Mouse (Mus musculus) kidney, embryonic 16.5 days (tissue): ENCODE data around the gene Dhfr. TPM values are rescaled to one million over a fixed set of nuclear protein-coding genes. Genes with fewer than 3 reads are reported as not detected.

Experiments
- ATAC-seq: fragments of 200-750 bp; cut with Nextera tagmentation; 2 replicates; pipeline ENCODE4 v1.8.0; 2017; ENCODE audit warnings: moderate TSS enrichment; ENCODE audit not compliant: low FRiP score, low TSS enrichment
- H3K27ac ChIP-seq: fragments of 300-500 bp; sonication (generic); 2 replicates; pipeline ENCODE4 v1.5.1; 2014; ENCODE audit warnings: low read length
- H3K27me3 ChIP-seq: fragments of 300-500 bp; sonication (generic); 2 replicates; pipeline ENCODE4 v1.6.1; 2014; ENCODE audit warnings: low read length, control low read depth, mixed read lengths; ENCODE audit not compliant: insufficient read depth
- H3K36me3 ChIP-seq: fragments of 300-500 bp; sonication (generic); 2 replicates; pipeline ENCODE4 v1.6.1; 2014; ENCODE audit warnings: low read length, control low read depth, mixed read lengths; ENCODE audit not compliant: insufficient read depth
- H3K4me1 ChIP-seq: fragments of 300-500 bp; sonication (generic); 2 replicates; pipeline ENCODE4 v1.6.1; 2014; ENCODE audit warnings: low read length, control low read depth, mixed read lengths; ENCODE audit not compliant: insufficient read depth
- H3K4me2 ChIP-seq: fragments of 300-500 bp; sonication (generic); replicated peaks from 2 replicates; pipeline ENCODE4 v1.6.1; 2014; ENCODE audit warnings: low read depth, low read length
- H3K4me3 ChIP-seq: fragments of 300-500 bp; sonication (generic); 2 replicates; pipeline ENCODE4 v1.5.1; 2014; ENCODE audit warnings: mild to moderate bottlenecking, low read length
- H3K9ac ChIP-seq: fragments of 300-500 bp; sonication (generic); replicated peaks from 2 replicates; pipeline ENCODE4 v1.6.1; 2014; ENCODE audit warnings: low read length
- H3K9me3 ChIP-seq: fragments of 300-500 bp; sonication (generic); 2 replicates; pipeline ENCODE4 v1.6.1; 2016; ENCODE audit warnings: low read length, control low read depth
- WGBS: fragments of 180-500 bp; shearing (Covaris S2); extraction: QIAGEN DNeasy Blood & Tissue Kit; methylation state at CpG from one replicate; pipeline ENCODE4 v1.1.7; 2014; 5-methylcytosine and 5-hydroxymethylcytosine counted together
- polyA plus RNA-seq: library from polyadenylated mRNA; unstranded; fragments of >200 nt; fragmentation: Nextera tagmentation; extraction: Ambion mirVana; gene quantifications from 2 replicates; pipeline ENCODE4 v1.2.1, GENCODE M21; 2015

The Dhfr gene
- polyA plus RNA-seq, result 21.0 and 21.7 TPM in 2 replicates

DNA sequence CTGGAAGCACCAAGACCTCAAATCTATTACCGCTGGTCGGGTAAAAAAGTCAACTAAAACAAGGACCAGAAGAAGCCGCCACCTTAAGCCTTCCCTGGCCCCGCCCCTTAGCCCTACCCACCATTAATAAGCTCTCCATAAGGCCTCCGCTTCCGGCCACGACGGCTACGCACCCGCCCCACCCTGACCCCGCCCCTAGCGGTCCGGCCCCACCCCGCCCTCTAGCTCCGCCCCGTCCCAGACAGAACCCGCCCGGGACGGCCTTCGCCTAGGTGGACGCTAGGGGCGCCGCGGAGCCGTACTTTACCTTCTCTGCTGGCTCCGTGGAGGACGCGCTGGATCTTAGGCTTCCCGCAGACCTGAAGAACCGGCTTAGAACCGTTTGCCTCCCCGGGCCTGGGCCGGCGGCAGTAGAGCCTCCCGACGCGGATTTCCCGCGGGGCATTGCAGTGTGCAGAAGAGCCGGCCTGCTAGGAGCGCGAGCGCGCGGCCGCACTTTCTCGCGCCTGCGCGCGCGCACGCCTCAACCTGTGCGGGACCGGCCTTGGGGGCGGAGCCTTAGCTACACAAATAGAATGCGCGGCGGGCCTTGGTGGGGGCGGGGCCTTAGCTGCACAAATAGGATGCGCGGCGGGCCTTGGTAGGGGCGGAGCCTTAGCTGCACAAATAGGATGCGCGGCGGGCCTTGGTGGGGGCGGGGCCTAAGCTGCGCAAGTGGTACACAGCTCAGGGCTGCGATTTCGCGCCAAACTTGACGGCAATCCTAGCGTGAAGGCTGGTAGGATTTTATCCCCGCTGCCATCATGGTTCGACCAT, at the start of gene Dhfr, which contains the start of gene Msh3:
Gene Dhfr (plus strand): TSS at position 271 of the 816 bp plus-strand sequence.
Gene Msh3 (minus strand): TSS at position 548 of the 816 bp plus-strand sequence.
- Histone ChIP-seq H3K4me3 (peak within 1 kb of the TSS; percentile 80), H3K4me2 (peak within 1 kb of the TSS; percentile 90), H3K9me3 (no peaks in the 10 kb centered on the region), H3K27me3 (no peaks in the 10 kb centered on the region), H3K4me1 (peaks cover 26% of the 10 kb centered on the region; the same call in 1 of the 2 replicates), H3K27ac (peak within 1 kb of the TSS; percentile 93), H3K9ac (peak within 1 kb of the TSS; percentile 87), H3K36me3 (peaks cover 19% of the 10 kb centered on the region)
- under 1% methylated on average over 76 of the region's 76 CpGs for WGBS
- ATAC-seq, result peak; percentile 98

DNA sequence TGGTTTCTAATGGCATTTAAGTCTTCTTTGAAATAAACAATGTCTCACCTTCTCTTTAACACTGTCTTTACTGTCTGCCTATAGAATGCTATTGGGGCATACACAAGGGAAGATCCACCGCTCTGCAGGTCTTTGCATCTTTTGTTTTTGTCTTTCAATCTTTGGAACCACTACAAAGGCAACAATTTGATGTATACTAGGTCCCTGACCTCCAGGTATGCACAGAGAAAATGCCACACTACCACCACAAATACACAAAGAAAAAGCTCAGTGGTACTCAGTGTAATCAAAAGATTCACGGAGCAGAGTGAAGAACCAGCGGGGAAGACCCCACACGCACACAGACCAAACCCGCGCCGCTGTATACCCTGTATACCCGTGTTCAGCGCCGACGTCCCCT, 48.8 kb upstream of the Dhfr start, which contains the start of gene Gm20379:
Gene Gm20379 (plus strand): TSS at position 301 of the 400 bp plus-strand sequence.
- H3K27me3 ChIP-seq, result no peaks in the 10 kb centered on the region
- no peak within 1 kb of the TSS for H3K4me2 ChIP-seq
- H3K27ac ChIP-seq, result no peak within 1 kb of the TSS
- H3K9me3 ChIP-seq, result 0 out of 2 replicates have a peak, but pooled peaks cover 3% of the 10 kb centered on the region
- no peak within 1 kb of the TSS for H3K4me3 ChIP-seq
- H3K4me1 ChIP-seq, result peaks cover 5% of the 10 kb centered on the region
- 96% methylated on average over 11 of the region's 11 CpGs for WGBS
- peaks cover 31% of the 10 kb centered on the region for H3K36me3 ChIP-seq
- H3K9ac ChIP-seq, result no peak within 1 kb of the TSS
- no peak for ATAC-seq

DNA sequence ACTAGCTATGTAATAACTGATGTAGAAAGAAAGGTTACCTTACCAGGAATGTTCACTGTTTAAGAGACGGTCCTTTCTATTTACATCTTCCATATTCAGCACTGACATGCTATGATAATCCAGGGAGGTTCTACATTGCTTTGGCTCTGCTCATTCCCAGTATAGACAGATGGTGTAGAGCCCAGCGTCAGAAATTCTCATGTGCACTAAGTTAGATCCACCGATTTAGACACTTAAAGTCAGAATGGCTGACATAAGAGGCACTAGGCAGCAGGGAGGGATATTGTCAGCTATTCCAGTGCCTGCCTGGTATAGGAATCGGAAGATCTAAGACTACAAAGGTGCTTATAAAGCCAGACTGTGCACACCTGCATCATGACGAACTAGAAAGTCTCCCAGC, 39.9 kb upstream of the Dhfr start:
- Histone ChIP-seq H3K36me3 (peaks cover 13% of the 10 kb centered on the region; the same call in 1 of the 2 replicates), H3K27ac (no peak overlapping the region), H3K4me1 (no peaks in the 10 kb centered on the region), H3K9me3 (no peaks in the 10 kb centered on the region), H3K9ac (no peak overlapping the region), H3K4me2 (no peak overlapping the region), H3K27me3 (no peaks in the 10 kb centered on the region), H3K4me3 (no peak overlapping the region)
- ATAC-seq, result no peak
- 89% methylated on average over 5 of the region's 5 CpGs for WGBS

DNA sequence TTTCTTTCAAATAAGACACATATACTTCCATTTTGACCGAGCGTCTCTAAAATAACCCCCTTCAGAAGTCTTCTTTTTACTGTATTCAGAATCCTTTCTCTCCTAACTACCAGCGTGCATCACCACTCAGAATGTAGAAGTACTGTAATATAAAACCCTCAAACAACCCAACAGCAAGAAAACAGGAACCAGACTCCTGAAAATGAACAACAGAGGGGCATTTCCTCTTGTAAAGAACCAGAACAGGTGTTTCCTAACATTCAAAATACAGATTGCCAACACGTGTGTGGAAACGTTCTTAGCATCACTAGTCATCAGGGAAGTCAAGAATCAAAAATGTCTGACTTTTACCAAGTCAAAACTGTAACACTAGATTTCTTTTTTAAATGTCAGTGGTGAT, 33.8 kb upstream of the Dhfr start:
- H3K9me3 ChIP-seq, result no peaks in the 10 kb centered on the region
- no peaks in the 10 kb centered on the region for H3K27me3 ChIP-seq
- ATAC-seq, result no peak
- H3K4me3 ChIP-seq, result no peak overlapping the region
- H3K9ac ChIP-seq, result no peak overlapping the region
- WGBS, result 84% methylated on average over 5 of the region's 5 CpGs
- H3K36me3 ChIP-seq, result peaks cover 16% of the 10 kb centered on the region; the same call in 1 of the 2 replicates
- no peak overlapping the region for H3K27ac ChIP-seq
- H3K4me1 ChIP-seq, result no peaks in the 10 kb centered on the region
- H3K4me2 ChIP-seq, result no peak overlapping the region

DNA sequence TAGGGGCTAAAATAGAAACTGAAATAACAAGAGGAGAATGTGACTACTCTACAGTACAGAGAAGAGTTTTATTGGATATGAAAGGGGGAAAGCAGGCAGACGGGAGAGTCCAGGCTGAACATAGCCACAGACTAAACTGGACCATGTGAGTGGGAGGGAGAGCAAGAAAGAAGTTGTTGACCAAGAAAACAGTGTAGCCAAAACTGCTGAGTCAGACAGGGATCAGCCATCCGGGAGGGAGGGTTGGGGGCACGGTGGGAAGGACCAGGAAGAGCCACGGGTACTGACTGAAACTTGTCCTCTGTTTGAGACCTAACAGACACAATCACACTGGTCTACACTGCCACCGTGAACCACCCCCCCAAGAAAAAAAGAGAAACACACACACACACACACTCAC, 28.5 kb upstream of the Dhfr start:
- peak; percentile 49; the same call in 1 of the 2 replicates for ATAC-seq
- Histone ChIP-seq H3K36me3 (peaks cover 11% of the 10 kb centered on the region; the same call in 1 of the 2 replicates), H3K9me3 (no peaks in the 10 kb centered on the region), H3K4me3 (no peak overlapping the region), H3K4me2 (no peak overlapping the region), H3K27ac (no peak overlapping the region), H3K4me1 (no peaks in the 10 kb centered on the region), H3K9ac (no peak overlapping the region), H3K27me3 (no peaks in the 10 kb centered on the region)
- 57% methylated on average over 5 of the region's 5 CpGs for WGBS

DNA sequence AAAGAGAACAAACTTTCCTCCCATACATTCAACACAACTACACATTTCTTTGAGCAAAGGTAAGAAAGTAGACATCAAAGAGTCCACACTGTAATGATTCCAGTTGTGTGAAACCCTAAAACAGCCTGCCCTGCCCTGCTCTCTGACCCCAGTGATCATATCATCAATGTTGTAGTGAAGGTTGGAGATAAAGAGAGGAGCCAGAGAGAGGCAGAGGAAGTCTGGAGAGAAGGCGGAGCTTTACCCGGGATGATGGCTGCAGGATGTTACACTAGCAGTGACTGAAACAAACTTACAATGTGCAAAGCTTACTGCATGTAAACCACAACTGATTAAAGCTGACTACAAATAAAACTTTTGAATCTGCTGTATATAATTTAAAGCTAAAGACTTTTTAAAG, 26.5 kb upstream of the Dhfr start:
- Histone ChIP-seq H3K27ac (no peak overlapping the region), H3K4me1 (no peaks in the 10 kb centered on the region), H3K27me3 (no peaks in the 10 kb centered on the region), H3K9ac (no peak overlapping the region), H3K4me3 (no peak overlapping the region), H3K36me3 (0 out of 2 replicates have a peak, but pooled peaks cover 8% of the 10 kb centered on the region), H3K9me3 (no peaks in the 10 kb centered on the region), H3K4me2 (no peak overlapping the region)
- no peak for ATAC-seq
- WGBS, result 81% methylated on average over 2 of the region's 2 CpGs

- WGBS, result 92% methylated on average over 3 of the region's 3 CpGs
- Histone ChIP-seq H3K36me3 (0 out of 2 replicates have a peak, but pooled peaks cover 4% of the 10 kb centered on the region), H3K4me3 (no peak overlapping the region), H3K27me3 (no peaks in the 10 kb centered on the region), H3K9ac (no peak overlapping the region), H3K27ac (no peak overlapping the region), H3K9me3 (no peaks in the 10 kb centered on the region), H3K4me1 (no peaks in the 10 kb centered on the region), H3K4me2 (no peak overlapping the region)
- no peak for ATAC-seq
These were observed 23.9 kb upstream of the Dhfr start for GRCm38 (mm10) chr13:92330621-92331020.

GRCm38 (mm10) chr13:92332103-92332879, 22.2 kb upstream of the Dhfr start:
- Histone ChIP-seq H3K27ac (no peak overlapping the region), H3K4me3 (no peak overlapping the region), H3K9me3 (no peaks in the 10 kb centered on the region), H3K36me3 (0 out of 2 replicates have a peak, but pooled peaks cover 6% of the 10 kb centered on the region), H3K4me2 (no peak overlapping the region), H3K9ac (no peak overlapping the region), H3K27me3 (no peaks in the 10 kb centered on the region), H3K4me1 (no peaks in the 10 kb centered on the region)
- 80% methylated on average over 15 of the region's 15 CpGs for WGBS
- no peak for ATAC-seq

GRCm38 (mm10) chr13:92336857-92337256, 17.7 kb upstream of the Dhfr start:
- Histone ChIP-seq H3K36me3 (peaks cover 20% of the 10 kb centered on the region), H3K4me2 (no peak overlapping the region), H3K4me3 (no peak overlapping the region), H3K9me3 (no peaks in the 10 kb centered on the region), H3K4me1 (no peaks in the 10 kb centered on the region), H3K27me3 (no peaks in the 10 kb centered on the region), H3K27ac (no peak overlapping the region), H3K9ac (no peak overlapping the region)
- 96% methylated on average over 1 of the region's 1 CpGs for WGBS
- ATAC-seq, result no peak
